Comparison of ENCODE assay signal across 23 mouse cellular contexts in genomic region chr8:122898473-122898872, GRCm38 (mm10). TPM values are rescaled to one million over a fixed set of nuclear protein-coding genes. Genes with fewer than 3 reads are reported as not detected.
A peak's percentile ranks its signal among the peaks of the same experiment; 100 is the strongest.
DNase-seq lines count a peak whose midpoint lies in the region; ATAC-seq lines count a peak whose summit lies in the region.
"Had no signal": no experiment of that assay in that cellular context is flagged by ENCODE, and none has a peak within 500 bp of the region (broad histone marks: within the 10 kb centered on the region; RNA-seq: fewer than 3 reads in every experiment).

No protein-coding gene starts in this region.

- H3K36me3 ChIP-seq in liver, embryonic 15.5 days (replicated peaks), result peaks cover 72% of the 10 kb centered on the region
- peaks cover 29% of the 10 kb centered on the region for H3K36me3 ChIP-seq in liver, embryonic 11.5 days (ENCODE audit: control insufficient read depth, insufficient read depth, low read length)

- no peaks in the 10 kb centered on the region for H3K27me3 ChIP-seq in liver, embryonic 15.5 days
- H3K27me3 ChIP-seq in liver, embryonic 11.5 days (replicated peaks; ENCODE audit: control insufficient read depth, insufficient read depth, low read length), result no peaks in the 10 kb centered on the region
- H3K27me3 ChIP-seq: forebrain, embryonic 15.5 days; hindbrain, embryonic 13.5 days; kidney, embryonic 15.5 days; lung, embryonic 15.5 days had no signal

- ATAC-seq in liver, embryonic 15.5 days (ENCODE audit: insufficient read depth), result peak; percentile 8; the same call in 1 of the 2 replicates
- ATAC-seq in liver, embryonic 11.5 days (replicated peaks; ENCODE audit: low FRiP score), result no peak
- peak; percentile 96 for ATAC-seq in granulocyte monocyte progenitor cell, adult 5-6 weeks (replicated peaks; ENCODE audit: poor library complexity, severe bottlenecking)
- ATAC-seq in monocyte, adult 5-6 weeks (replicated peaks; ENCODE audit: insufficient number of reproducible peaks, low FRiP score, low TSS enrichment, poor library complexity, severe bottlenecking), result peak; percentile 20; the same call in 1 of the 2 replicates
- ATAC-seq: activated CD4-positive, CD25-positive, alpha-beta regulatory T cell, adult 4 months; forebrain, embryonic 15.5 days; inflammation-experienced regulatory T-cells, adult 6 months; midbrain, embryonic 16.5 days had no signal

- no peaks in the 10 kb centered on the region for H3K9me3 ChIP-seq in liver, embryonic 15.5 days (replicated peaks)
- H3K9me3 ChIP-seq in liver, embryonic 11.5 days (ENCODE audit: control insufficient read depth, low read length), result no peaks in the 10 kb centered on the region
- H3K9me3 ChIP-seq: forebrain, embryonic 15.5 days; G1E; hindbrain, embryonic 13.5 days; kidney, embryonic 15.5 days; lung, embryonic 15.5 days had no signal

- no peak overlapping the region for H3K9ac ChIP-seq in liver, embryonic 15.5 days
- H3K9ac ChIP-seq in liver, embryonic 11.5 days (ENCODE audit: low read depth, low read length), result no peak overlapping the region
- H3K9ac ChIP-seq: forebrain, embryonic 15.5 days; hindbrain, embryonic 13.5 days; kidney, embryonic 15.5 days; lung, embryonic 15.5 days had no signal

- H3K27ac ChIP-seq in liver, embryonic 15.5 days (replicated peaks), result no peak overlapping the region; the same call in 1 of the 2 replicates
- no peak overlapping the region for H3K27ac ChIP-seq in liver, embryonic 11.5 days (ENCODE audit: low read depth, low read length)
- H3K27ac ChIP-seq: forebrain, embryonic 15.5 days; hindbrain, embryonic 13.5 days; kidney, embryonic 15.5 days; lung, embryonic 15.5 days had no signal

- DNase-seq in adrenal gland, postnatal 10 days, result peak; percentile 42
- no peak for DNase-seq in adrenal gland, adult (ENCODE audit: inconsistent age in 2 of 2, low spot score in 1 of 2)
- DNase-seq in liver, embryonic 11.5 days (ENCODE audit: low spot score), result no peak
- DNase-seq in natural killer cell, adult 2 months (ENCODE audit: low spot score in 2 of 2), result no peak
- no peak for DNase-seq in kidney, adult 11 months
- DNase-seq: cerebellum, adult 9-11 months; embryo, embryonic 11 days; gastrocnemius, postnatal 14 days; heart, postnatal 10 days; retina, postnatal 1 day; right cerebral cortex, postnatal 4 days; thymus, postnatal 25 days had no signal

- H3K4me1 ChIP-seq in liver, embryonic 15.5 days (replicated peaks), result peaks cover 8% of the 10 kb centered on the region; the same call in 1 of the 2 replicates
- no peaks in the 10 kb centered on the region for H3K4me1 ChIP-seq in liver, embryonic 11.5 days (replicated peaks; ENCODE audit: control insufficient read depth, insufficient read depth, low read length)
- H3K4me1 ChIP-seq: forebrain, embryonic 15.5 days; hindbrain, embryonic 13.5 days; kidney, embryonic 15.5 days; lung, embryonic 15.5 days had no signal

- H3K4me2 ChIP-seq in liver, embryonic 15.5 days, result no peak overlapping the region
- no peak overlapping the region for H3K4me2 ChIP-seq in liver, embryonic 11.5 days
- H3K4me2 ChIP-seq: forebrain, embryonic 15.5 days; hindbrain, embryonic 13.5 days; kidney, embryonic 15.5 days; lung, embryonic 15.5 days had no signal

- 80% methylated on average over 12 of the region's 12 CpGs for WGBS in liver, embryonic 15.5 days (ENCODE audit: insufficient replicate concordance)
- 91% methylated on average over 12 of the region's 12 CpGs for WGBS in liver, embryonic 11.5 days

- no peak overlapping the region for H3K4me3 ChIP-seq in liver, embryonic 15.5 days (replicated peaks)
- H3K4me3 ChIP-seq in liver, embryonic 11.5 days (ENCODE audit: low read depth, low read length), result no peak overlapping the region
- H3K4me3 ChIP-seq: forebrain, embryonic 15.5 days; hindbrain, embryonic 13.5 days; kidney, embryonic 15.5 days; lung, embryonic 15.5 days had no signal

RNA-seq across cellular contexts. Expression of gene Cdh15, which starts 50.7 kb away (rescaled TPM):
- 1 to 10 TPM in 1 of 2 experiments, under 1 TPM in 1; 0.75 to 1.9 TPM for total RNA-seq in adrenal gland, postnatal 10 days (2021)
- 0.67 and 0.85 TPM in 2 replicates for polyA plus RNA-seq in liver, embryonic 15.5 days (2015; fragmentation: Nextera tagmentation; extraction: Ambion mirVana)
- polyA plus RNA-seq in liver, embryonic 11.5 days (2014; fragmentation: Nextera tagmentation; extraction: Ambion mirVana), result 0.97 and 1.5 TPM in 2 replicates
- not detected in 2 replicates for total RNA-seq in granulocyte monocyte progenitor cell, adult 5-6 weeks (2014; fragmentation: Nextera tagmentation)
- total RNA-seq in granulocyte monocyte progenitor cell, adult 5-6 weeks (2017), result not detected in 2 replicates
- not detected in 3 replicates for total RNA-seq in monocyte, adult 5-6 weeks (2017)
- total RNA-seq: G1E had no signal
- polyA plus RNA-seq: G1E had no signal
